Mouse (Mus musculus) brain, embryonic 14.5 days (tissue): ENCODE measurements around the gene Trub2. TPM values are rescaled to one million over a fixed set of nuclear protein-coding genes. Genes with fewer than 3 reads are reported as not detected.
"Not testable (repeated sequence)": the region's sequence is repeated elsewhere in the genome, so short reads cannot be mapped to it uniquely, and the experiment has no call there.

Experiments used
- DNase-seq: peaks from one replicate; pipeline ENCODE4 v3.0.0-alpha.2; 2011; ENCODE audit warnings: low read depth
- CTCF ChIP-seq: fragments of 200-500 bp; IDR thresholded peaks from 2 replicates; pipeline ENCODE4 v1.5.1; 2012; ENCODE audit warnings: inconsistent platforms, mild to moderate bottlenecking, moderate library complexity, borderline replicate concordance; ENCODE audit not compliant: insufficient read depth, insufficient read length; ENCODE audit errors: extremely low read depth
- POLR2A ChIP-seq: fragments of 200-500 bp; IDR thresholded peaks from 2 replicates; pipeline ENCODE4 v1.6.1; 2012; ENCODE audit warnings: mild to moderate bottlenecking, inconsistent platforms, borderline replicate concordance; ENCODE audit not compliant: poor library complexity, insufficient read depth, insufficient read length, severe bottlenecking; ENCODE audit errors: extremely low read depth
- polyA plus RNA-seq: library from polyadenylated mRNA; depleted of rRNA; stranded (reverse); fragments of >200 nt; gene quantifications from 2 replicates; pipeline ENCODE4 v1.2.3, GENCODE M21; 2012

The Trub2 gene
- polyA plus RNA-seq, 1 experiment: 43.2 TPM

DNA sequence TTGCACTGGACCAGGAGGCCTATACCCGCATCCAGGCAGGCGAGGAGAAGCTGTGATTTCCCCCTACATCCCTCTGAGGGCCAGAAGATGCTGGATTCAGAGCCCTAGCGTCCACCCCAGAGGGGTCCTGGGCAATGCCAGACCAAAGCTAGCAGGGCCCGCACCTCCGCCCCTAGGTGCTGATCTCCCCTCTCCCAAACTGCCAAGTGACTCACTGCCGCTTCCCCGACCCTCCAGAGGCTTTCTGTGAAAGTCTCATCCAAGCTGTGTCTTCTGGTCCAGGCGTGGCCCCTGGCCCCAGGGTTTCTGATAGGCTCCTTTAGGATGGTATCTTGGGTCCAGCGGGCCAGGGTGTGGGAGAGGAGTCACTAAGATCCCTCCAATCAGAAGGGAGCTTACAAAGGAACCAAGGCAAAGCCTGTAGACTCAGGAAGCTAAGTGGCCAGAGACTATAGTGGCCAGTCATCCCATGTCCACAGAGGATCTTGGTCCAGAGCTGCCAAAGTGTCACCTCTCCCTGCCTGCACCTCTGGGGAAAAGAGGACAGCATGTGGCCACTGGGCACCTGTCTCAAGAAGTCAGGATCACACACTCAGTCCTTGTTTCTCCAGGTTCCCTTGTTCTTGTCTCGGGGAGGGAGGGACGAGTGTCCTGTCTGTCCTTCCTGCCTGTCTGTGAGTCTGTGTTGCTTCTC, 27.5 kb upstream of the Trub2 start:
- no peak for DNase-seq
- TF ChIP-seq POLR2A (no peak), CTCF (no peak)

DNA sequence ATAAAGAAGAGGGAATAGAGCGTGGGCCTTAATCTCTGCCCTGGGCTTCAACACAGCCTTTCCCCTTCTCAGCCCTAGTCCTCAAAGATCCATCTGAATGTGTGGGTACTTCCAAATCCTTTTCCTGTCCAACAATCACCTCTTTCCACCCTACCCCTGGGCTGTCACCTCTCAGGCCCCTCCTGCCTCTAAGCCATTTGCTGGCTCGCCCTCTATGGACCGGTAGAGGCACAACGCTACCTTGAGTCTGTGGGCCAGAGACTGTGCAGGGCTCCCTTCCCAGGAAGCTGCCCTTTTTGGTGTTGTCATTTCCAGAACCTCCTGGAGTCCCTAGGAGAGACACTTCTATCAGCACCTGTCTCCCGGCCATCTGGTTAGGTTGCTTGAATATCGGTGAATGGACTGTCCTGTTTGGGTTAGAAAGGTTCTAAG, 15.1 kb upstream of the Trub2 start:
- TF ChIP-seq POLR2A (no peak), CTCF (peak; percentile 50; the same call in 1 of the 2 replicates)
- DNase-seq: peak; percentile 41

DNA sequence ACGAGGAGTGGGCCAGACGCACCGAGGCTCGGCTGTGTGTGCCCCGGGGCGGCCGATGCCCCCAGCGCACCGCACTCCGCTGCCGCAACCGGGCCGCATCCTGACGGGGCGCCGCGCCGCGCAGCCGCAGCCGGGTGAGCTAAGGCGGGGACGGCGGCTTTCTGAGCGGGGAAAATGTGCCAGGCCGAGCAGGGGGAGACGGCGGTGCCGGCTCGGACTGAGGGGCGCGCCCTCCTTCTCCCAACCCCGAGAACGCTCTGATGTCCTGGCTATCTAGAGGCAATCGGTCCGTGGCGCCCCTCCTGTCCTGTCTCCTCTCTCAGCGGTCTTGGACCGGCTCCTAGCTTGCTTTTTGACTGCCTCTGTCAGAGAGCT, 14.5 kb upstream of the Trub2 start:
- DNase-seq: no peak
- TF ChIP-seq CTCF (no peak), POLR2A (no peak)

DNA sequence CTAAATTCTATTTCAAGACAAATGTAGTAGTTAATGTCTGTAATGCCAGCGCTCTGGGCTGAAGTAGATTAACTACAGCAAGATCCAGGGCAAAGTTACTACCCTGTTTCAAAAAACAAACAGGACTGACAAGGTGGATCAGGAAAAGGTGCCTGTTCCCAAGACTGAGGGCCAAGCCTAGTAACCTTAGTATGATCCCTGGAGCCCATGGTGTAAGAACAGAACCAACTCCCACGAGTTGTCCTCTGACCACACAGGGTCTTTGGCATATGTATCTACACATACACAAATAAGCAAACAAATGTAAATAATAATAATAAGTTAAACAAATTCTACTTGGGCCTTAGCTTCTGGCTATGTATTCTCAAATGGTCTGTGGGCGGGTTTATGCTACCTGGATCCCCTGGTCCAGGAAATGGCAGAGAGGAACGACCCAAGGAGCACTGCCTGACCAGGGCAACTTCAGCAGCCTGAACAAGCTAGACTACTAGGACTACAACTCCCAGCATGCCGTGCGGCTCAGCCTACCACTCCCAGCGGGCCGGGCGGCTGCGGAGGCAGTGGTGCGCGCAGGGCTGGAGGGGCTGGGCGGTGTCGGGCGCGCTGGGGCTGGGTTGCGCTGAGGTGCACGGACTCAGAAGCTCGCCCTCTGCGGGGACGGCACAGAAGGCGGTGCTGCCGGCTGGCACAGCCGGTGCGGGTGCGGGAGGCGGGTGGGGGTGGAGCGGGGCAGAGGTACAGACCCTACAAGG, 13.9 kb upstream of the Trub2 start, which contains the start of gene Slc27a4:
Slc27a4 (plus strand) TSS at position 560 of the 752 bp plus-strand sequence.
- DNase-seq: peak; percentile 97
- TF ChIP-seq POLR2A (peak; percentile 83), CTCF (no peak)

DNA sequence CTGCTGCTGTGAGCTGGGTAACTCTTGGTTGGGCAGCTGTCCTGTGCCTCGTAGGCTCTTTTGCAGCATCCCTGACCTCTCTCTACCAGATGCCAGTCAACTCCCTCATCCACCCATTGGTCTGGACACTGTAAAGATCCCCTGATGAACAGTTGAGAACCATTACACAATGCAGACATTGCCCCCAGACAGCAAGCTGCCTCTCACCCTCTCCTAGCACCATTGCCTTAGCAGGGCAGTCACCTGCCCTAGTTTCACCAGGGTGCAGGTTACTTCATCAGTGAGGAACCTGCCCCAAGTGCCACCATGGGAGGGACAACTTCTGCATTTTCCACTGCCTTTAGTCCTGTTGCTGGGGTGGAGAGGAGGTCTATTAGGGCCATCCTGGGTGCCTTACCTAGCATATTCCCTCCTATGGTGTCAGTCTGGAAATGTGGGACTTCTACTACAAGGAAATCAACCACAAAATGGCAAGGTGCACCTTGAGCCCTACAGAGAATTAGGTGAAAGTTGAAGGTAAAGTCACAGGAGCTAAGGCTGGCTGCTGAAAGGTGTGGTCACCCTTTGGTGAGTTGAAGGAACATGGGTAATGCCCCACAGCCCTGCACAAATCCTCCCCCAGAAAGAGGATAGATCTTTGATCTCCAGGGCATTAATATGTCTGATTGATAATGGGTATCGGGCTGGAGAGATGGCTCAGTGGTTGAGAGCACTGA, 4.6 kb upstream of the Trub2 start:
- no peak for DNase-seq
- no peak for TF ChIP-seq CTCF
- no peak for TF ChIP-seq POLR2A

DNA sequence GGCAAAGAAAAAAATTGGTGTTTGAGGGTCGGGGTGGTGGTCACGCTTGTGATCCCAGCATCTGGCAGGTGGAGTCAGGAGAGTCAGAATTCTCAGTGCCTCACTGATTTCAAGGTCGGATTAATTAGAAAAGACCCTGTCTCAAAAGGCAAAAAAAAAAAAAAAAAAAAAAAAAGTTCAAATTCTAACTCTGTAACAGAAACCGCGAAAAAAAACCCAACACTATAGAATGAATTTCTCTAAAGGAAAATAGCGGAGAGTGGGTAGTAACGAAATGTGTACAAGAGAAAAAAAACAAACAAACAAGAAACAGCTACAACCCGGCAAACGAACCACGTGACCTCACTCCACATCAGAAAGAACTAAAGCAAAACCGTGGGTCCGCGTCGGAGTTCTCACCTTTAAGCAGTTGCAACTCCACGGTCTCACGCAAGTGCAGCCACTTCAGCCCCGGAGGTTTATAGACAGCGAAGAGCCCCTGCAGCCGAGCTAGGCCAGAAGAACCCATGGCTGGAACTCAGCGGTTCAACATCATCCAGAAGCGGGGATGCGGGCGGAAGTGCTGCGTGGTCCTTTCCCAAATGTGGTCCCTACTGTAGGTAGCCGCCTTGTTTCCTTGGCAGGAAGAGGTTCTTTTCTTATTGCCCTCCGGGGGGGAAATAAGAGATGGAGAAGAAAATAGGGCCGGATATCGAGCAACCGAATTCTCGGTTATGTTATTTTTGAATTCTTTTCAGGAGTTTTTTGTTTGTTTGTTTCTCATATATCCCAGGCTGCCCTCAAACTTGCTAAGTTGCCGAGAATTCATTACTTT, 991 bp downstream of the Trub2 start, which contains the start of gene Coq4:
Coq4 (plus strand) TSS at position 390 of the 814 bp plus-strand sequence.
- TF ChIP-seq CTCF (no peak), POLR2A (peak; percentile 15; the same call in 1 of the 2 replicates)

DNA sequence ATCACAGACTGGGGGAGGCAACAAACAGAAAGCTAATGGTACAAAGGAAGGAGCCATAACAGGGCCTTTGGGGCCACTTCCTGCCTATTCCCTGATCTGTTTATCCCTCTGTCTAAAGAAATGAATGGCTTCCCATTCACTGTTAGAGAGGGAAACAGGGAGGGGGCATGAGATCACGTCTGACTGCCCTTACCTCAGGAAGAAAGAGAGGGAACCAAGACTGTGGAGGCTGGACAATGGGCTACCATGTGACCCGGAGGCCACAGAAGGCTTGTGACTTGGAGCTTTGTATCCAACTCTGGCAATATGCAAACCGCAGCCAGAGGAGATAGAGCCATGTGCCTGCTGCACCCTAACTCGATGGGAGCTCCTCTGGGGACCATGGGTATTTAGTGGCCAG, 4.0 kb downstream of the Trub2 start:
- TF ChIP-seq POLR2A (no peak), CTCF (no peak)
- DNase-seq: no peak

More for the DNA sequence above, 991 bp downstream of the Trub2 start, which contains the start of gene Coq4:
- DNase-seq: peak; percentile 99

DNA sequence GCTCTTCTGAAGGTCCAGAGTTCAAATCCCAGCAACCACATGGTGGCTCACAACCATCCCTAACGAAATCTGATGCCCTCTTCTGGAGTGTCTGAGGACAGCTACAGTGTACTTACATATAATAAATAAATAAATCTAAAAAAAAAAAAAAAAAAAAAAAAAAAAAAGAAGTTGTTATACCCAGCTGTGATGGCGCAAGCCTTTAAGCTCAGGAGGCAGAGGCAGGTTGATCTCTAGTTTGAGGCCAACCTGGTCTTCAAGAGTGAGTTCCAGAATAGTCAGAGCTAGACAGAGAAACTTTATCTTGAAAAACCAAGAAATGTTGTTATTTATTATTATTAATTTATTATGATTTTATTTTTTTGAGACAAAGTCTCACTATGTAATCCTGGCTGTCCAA, 7.0 kb downstream of the Trub2 start:
- DNase-seq: not testable (repeated sequence)

DNA sequence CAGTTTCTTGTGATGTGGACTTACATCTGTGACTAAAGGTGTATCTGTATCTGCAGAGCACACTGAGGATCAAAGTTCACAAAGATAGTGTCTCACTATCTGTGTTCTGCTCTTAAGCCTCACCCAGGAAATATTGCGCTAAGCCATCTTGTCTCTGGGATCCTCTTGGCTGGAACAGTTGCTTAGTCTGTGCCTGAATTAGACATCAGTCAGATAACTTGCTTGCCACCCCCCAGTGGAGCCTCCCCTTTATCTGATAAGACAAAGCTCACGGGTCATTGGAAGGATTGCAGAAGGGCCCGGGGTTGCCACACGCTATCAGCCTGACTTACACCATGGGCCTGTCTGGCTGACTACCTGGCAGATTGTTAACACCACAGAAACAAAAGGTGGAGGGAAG, 15.0 kb downstream of the Trub2 start:
- TF ChIP-seq CTCF (no peak), POLR2A (no peak)
- no peak for DNase-seq

DNA sequence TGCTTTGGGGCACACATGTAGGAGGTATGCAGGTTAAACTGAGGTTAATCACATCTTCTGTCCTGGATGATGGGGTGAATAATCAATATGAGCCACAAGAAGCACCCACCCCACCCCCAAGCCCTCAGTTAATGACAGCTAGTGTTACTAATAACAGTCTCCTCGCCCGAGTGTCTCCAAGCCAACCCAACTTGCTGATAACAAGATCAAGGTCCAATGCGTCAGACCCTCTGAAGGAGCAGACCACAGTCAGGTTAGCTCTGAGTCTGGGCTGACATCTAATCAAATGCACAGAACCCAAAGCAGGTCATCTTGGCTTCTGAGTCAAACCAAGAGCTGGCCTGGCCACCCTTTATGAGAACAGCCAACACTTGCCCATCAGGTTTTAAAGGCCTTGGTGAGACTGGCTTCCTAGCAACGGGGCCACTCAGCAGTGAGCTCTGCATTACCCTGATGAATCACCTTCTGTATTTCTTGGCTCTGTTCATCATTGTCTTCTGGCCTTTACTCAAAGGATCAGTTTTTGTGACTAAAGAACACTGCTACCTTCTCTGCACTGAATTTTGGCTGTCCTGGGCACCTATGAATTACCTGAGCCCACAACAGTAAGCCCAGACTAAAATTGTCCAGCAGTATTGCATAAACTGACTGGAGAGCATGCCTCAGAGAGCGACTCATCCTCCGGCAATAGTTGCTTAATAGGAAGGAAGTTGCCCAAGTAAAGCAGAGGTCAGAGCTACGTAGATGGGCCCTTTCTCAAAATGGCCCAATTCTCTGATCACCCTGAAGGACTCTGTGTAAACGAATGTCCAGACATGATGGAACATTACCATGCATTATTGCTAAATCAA, 16.5 kb downstream of the Trub2 start:
- DNase-seq: no peak
- TF ChIP-seq POLR2A: no peak
- TF ChIP-seq CTCF: no peak
